Mouse (Mus musculus) E14TG2a.4 (cell line): ENCODE measurements at regions not wholly inside any gene's neighbourhood (a gene's known extent, or its start where the extent isn't known, plus 50 kb on each side); places are given as distances from the start of the nearest gene placed in this dataset.

Experiments
- CTCF ChIP-seq: conservative IDR thresholded peaks from 2 replicates; pipeline ENCODE4 v1.5.1; 2014; ENCODE audit warnings: low read length
- NANOG ChIP-seq: IDR thresholded peaks from 2 replicates; pipeline ENCODE4 v1.6.1; 2014; ENCODE audit warnings: borderline replicate concordance, low read length, mixed read lengths
- POU5F1 ChIP-seq: IDR thresholded peaks from 2 replicates; pipeline ENCODE4 v1.6.1; 2014; ENCODE audit warnings: low read length, borderline replicate concordance

GRCm38 (mm10) chr10:91464691-91465090 lies 283.6 kb upstream of the Tmpo start:
- no peak for TF ChIP-seq NANOG
- no peak for TF ChIP-seq CTCF
- TF ChIP-seq POU5F1, result no peak
